Mouse (Mus musculus): ENCODE results near the gene Mta2.

- no peak for TF ChIP-seq CTCF (IDR thresholded peaks at IDR 0.05; ENCODE audit: borderline replicate concordance, control insufficient read depth, extremely low read depth, insufficient read depth, low read length, poor library complexity)
- no peak for TF ChIP-seq POLR2A (IDR thresholded peaks at IDR 0.05; ENCODE audit: control insufficient read depth, extremely low read depth, insufficient read depth, low read length, poor library complexity)
Observed at GRCm38 (mm10) chr19:8908531-8908930, 33.1 kb upstream of the Mta2 start.

All from thymus, adult 2 months (tissue).